Mouse (Mus musculus) kidney, embryonic 16.5 days (tissue): ENCODE data around the gene Rere. TPM values are rescaled to one million over a fixed set of nuclear protein-coding genes. Genes with fewer than 3 reads are reported as not detected.
A peak's percentile ranks its signal among the peaks of the same experiment; 100 is the strongest.
"Not testable (repeated sequence)": the region's sequence is repeated elsewhere in the genome, so short reads cannot be mapped to it uniquely, and the experiment has no call there.

Source experiments
- ATAC-seq: fragments of 200-750 bp; cut with Nextera tagmentation; 2 replicates; pipeline ENCODE4 v1.8.0; 2017; ENCODE audit warnings: moderate TSS enrichment; ENCODE audit not compliant: low FRiP score, low TSS enrichment
- H3K27ac ChIP-seq: fragments of 300-500 bp; sonication (generic); 2 replicates; pipeline ENCODE4 v1.5.1; 2014; ENCODE audit warnings: low read length
- H3K27me3 ChIP-seq: fragments of 300-500 bp; sonication (generic); 2 replicates; pipeline ENCODE4 v1.6.1; 2014; ENCODE audit warnings: low read length, control low read depth, mixed read lengths; ENCODE audit not compliant: insufficient read depth
- H3K36me3 ChIP-seq: fragments of 300-500 bp; sonication (generic); 2 replicates; pipeline ENCODE4 v1.6.1; 2014; ENCODE audit warnings: low read length, control low read depth, mixed read lengths; ENCODE audit not compliant: insufficient read depth
- H3K4me1 ChIP-seq: fragments of 300-500 bp; sonication (generic); 2 replicates; pipeline ENCODE4 v1.6.1; 2014; ENCODE audit warnings: low read length, control low read depth, mixed read lengths; ENCODE audit not compliant: insufficient read depth
- H3K4me2 ChIP-seq: fragments of 300-500 bp; sonication (generic); replicated peaks from 2 replicates; pipeline ENCODE4 v1.6.1; 2014; ENCODE audit warnings: low read depth, low read length
- H3K4me3 ChIP-seq: fragments of 300-500 bp; sonication (generic); 2 replicates; pipeline ENCODE4 v1.5.1; 2014; ENCODE audit warnings: mild to moderate bottlenecking, low read length
- H3K9ac ChIP-seq: fragments of 300-500 bp; sonication (generic); replicated peaks from 2 replicates; pipeline ENCODE4 v1.6.1; 2014; ENCODE audit warnings: low read length
- H3K9me3 ChIP-seq: fragments of 300-500 bp; sonication (generic); 2 replicates; pipeline ENCODE4 v1.6.1; 2016; ENCODE audit warnings: low read length, control low read depth
- WGBS: fragments of 180-500 bp; shearing (Covaris S2); extraction: QIAGEN DNeasy Blood & Tissue Kit; methylation state at CpG from one replicate; pipeline ENCODE4 v1.1.7; 2014; 5-methylcytosine and 5-hydroxymethylcytosine counted together
- polyA plus RNA-seq: library from polyadenylated mRNA; unstranded; fragments of >200 nt; fragmentation: Nextera tagmentation; extraction: Ambion mirVana; gene quantifications from 2 replicates; pipeline ENCODE4 v1.2.1, GENCODE M21; 2015

Rere gene
- polyA plus RNA-seq, 1 experiment from 2014 or later = 30.7 TPM

DNA sequence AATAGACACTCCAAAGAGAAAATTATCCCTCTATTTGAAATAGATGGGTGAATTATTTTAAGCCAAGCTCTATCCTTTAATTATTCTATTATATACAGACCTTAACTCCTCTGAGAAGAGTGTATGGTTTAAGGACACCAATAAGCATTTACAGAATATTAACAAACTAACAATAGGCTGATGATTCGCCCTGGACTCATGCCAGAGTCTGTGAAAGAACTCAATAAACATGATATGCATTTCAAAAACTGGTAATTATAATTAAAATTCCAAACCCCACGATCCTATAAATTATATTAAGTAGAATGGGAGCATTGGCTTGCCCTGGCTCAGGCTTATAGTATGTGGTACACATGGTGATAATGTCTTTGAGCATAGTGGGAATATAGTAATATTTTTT, 1.4 kb upstream of the Rere start:
- H3K36me3 ChIP-seq = no peaks in the 10 kb centered on the region
- 70% methylated on average over 2 of the region's 2 CpGs for WGBS
- H3K4me3 ChIP-seq = no peak overlapping the region
- H3K9ac ChIP-seq = no peak overlapping the region
- no peak overlapping the region for H3K4me2 ChIP-seq
- H3K27ac ChIP-seq = peak overlapping the region; percentile 98; the same call in 1 of the 2 replicates
- no peaks in the 10 kb centered on the region for H3K9me3 ChIP-seq
- no peaks in the 10 kb centered on the region for H3K27me3 ChIP-seq
- no peak for ATAC-seq
- H3K4me1 ChIP-seq = peaks cover 17% of the 10 kb centered on the region

GRCm38 (mm10) chr4:150280459-150280858, 987 bp upstream of the Rere start:
- Histone ChIP-seq H3K36me3 (no peaks in the 10 kb centered on the region), H3K27me3 (no peaks in the 10 kb centered on the region), H3K9me3 (no peaks in the 10 kb centered on the region), H3K9ac (peak overlapping the region; percentile 13), H3K4me1 (peaks cover 18% of the 10 kb centered on the region), H3K4me2 (peak overlapping the region; percentile 67), H3K27ac (peak overlapping the region; percentile 98; the same call in 1 of the 2 replicates), H3K4me3 (peak overlapping the region; percentile 98; the same call in 1 of the 2 replicates)
- no peak for ATAC-seq
- WGBS = 35% methylated on average over 4 of the region's 4 CpGs

GRCm38 (mm10) chr4:150281891-150282630, 615 bp downstream of the Rere start:
- peak overlapping the region; percentile 98 for H3K27ac ChIP-seq
- H3K4me3 ChIP-seq = peak overlapping the region; percentile 98
- peak; percentile 73 for ATAC-seq
- H3K9me3 ChIP-seq = no peaks in the 10 kb centered on the region
- H3K9ac ChIP-seq = peak overlapping the region; percentile 99
- H3K27me3 ChIP-seq = no peaks in the 10 kb centered on the region
- no peaks in the 10 kb centered on the region for H3K36me3 ChIP-seq
- WGBS = 1% methylated on average over 43 of the region's 50 CpGs
- H3K4me1 ChIP-seq = peaks cover 32% of the 10 kb centered on the region
- H3K4me2 ChIP-seq = peak overlapping the region; percentile 56

GRCm38 (mm10) chr4:150282631-150283334, 1.3 kb downstream of the Rere start:
- Histone ChIP-seq H3K27ac (peak overlapping the region; percentile 98), H3K9ac (peak overlapping the region; percentile 99), H3K9me3 (no peaks in the 10 kb centered on the region)

DNA sequence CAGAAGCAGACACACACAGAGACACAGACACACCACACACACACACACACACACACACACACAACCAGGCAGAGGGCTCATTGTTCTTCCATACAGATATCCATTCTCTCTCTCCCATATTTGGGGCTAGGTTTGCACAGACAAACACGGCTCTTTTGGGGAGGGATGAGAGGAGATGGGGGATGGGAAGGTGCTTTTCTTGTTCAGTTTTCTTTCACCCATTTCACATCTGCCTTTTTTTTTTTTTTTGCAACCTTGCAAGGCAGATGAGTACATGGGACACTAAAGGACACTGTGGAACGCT, 1.8 kb downstream of the Rere start:
- H3K4me2 ChIP-seq = peak overlapping the region; percentile 56
- no peak for ATAC-seq
- H3K4me3 ChIP-seq = peak overlapping the region; percentile 98
- no peaks in the 10 kb centered on the region for H3K9me3 ChIP-seq
- WGBS = 21% methylated on average over 2 of the region's 2 CpGs
- H3K36me3 ChIP-seq = no peaks in the 10 kb centered on the region
- peak overlapping the region; percentile 19 for H3K9ac ChIP-seq
- no peaks in the 10 kb centered on the region for H3K27me3 ChIP-seq
- peaks cover 34% of the 10 kb centered on the region for H3K4me1 ChIP-seq
- H3K27ac ChIP-seq = peak overlapping the region; percentile 6; the same call in 1 of the 2 replicates

More at GRCm38 (mm10) chr4:150282631-150283334, 1.3 kb downstream of the Rere start:
- no peaks in the 10 kb centered on the region for H3K27me3 ChIP-seq
- ATAC-seq = no peak
- H3K36me3 ChIP-seq = no peaks in the 10 kb centered on the region
- H3K4me3 ChIP-seq = peak overlapping the region; percentile 98
- 5% methylated on average over 5 of the region's 5 CpGs for WGBS
- peaks cover 33% of the 10 kb centered on the region for H3K4me1 ChIP-seq
- H3K4me2 ChIP-seq = peak overlapping the region; percentile 56

DNA sequence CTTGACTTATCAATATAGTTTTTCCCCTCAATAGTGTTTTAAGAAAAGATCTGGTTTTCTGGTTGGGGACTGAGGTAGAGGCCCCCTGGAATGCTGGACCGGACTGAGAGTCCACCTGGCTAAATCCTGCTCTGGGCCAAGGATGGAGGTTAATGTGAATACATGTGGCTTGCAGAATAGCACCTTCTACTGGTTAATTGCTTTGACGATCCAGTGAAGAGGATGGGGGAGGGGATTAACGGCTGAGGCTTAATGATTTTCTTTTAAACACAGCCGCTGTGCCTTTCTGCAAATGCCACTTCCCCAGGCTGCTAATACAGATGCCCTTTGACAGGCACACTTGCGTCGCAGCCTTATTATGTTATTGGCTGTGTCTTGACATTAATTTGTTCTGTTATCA, 2.5 kb downstream of the Rere start:
- no peak for ATAC-seq
- Histone ChIP-seq H3K9ac (no peak overlapping the region), H3K27me3 (no peaks in the 10 kb centered on the region), H3K9me3 (no peaks in the 10 kb centered on the region), H3K36me3 (no peaks in the 10 kb centered on the region), H3K4me2 (peak overlapping the region; percentile 56), H3K4me1 (peaks cover 37% of the 10 kb centered on the region), H3K27ac (no peak overlapping the region), H3K4me3 (peak overlapping the region; percentile 98; the same call in 1 of the 2 replicates)
- WGBS = 8% methylated on average over 6 of the region's 6 CpGs

DNA sequence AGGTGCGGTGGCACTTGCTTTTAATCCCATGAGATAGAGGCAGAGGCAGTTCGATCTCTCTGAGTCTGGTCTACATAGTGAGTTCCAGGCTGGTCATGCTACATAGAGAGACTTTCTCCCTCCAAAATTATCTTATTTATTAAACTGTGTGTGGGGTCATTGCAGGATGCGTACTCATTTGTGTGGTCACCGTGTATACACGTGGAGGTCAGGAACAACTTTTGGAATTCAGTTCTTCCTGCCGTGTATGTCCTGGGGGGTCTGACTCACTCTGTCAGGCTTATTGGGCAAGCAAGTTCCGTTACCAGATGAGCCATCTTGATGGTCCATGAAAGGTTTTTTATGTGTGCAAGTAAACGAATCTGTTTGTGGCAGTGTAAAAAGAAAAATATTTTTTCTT, 5.5 kb downstream of the Rere start:
- Histone ChIP-seq H3K4me1 (peaks cover 41% of the 10 kb centered on the region), H3K9me3 (0 out of 2 replicates have a peak, but pooled peaks cover 3% of the 10 kb centered on the region), H3K4me3 (no peak overlapping the region), H3K27ac (no peak overlapping the region), H3K27me3 (no peaks in the 10 kb centered on the region), H3K4me2 (no peak overlapping the region), H3K9ac (no peak overlapping the region), H3K36me3 (peaks cover 9% of the 10 kb centered on the region; the same call in 1 of the 2 replicates)
- ATAC-seq = no peak
- 72% methylated on average over 8 of the region's 8 CpGs for WGBS

GRCm38 (mm10) chr4:150287463-150287862, 6.0 kb downstream of the Rere start:
- H3K4me1 ChIP-seq = peaks cover 41% of the 10 kb centered on the region
- WGBS = 42% methylated on average over 1 of the region's 1 CpGs
- not testable (repeated sequence) for H3K9ac ChIP-seq

GRCm38 (mm10) chr4:150291900-150292299, 10.5 kb downstream of the Rere start:
- Histone ChIP-seq H3K27ac (no peak overlapping the region), H3K4me1 (peaks cover 15% of the 10 kb centered on the region), H3K36me3 (peaks cover 9% of the 10 kb centered on the region; the same call in 1 of the 2 replicates), H3K27me3 (no peaks in the 10 kb centered on the region), H3K4me2 (no peak overlapping the region), H3K4me3 (no peak overlapping the region), H3K9ac (no peak overlapping the region), H3K9me3 (0 out of 2 replicates have a peak, but pooled peaks cover 3% of the 10 kb centered on the region)
- ATAC-seq = no peak
- WGBS = 95% methylated on average over 3 of the region's 3 CpGs

More at GRCm38 (mm10) chr4:150287463-150287862, 6.0 kb downstream of the Rere start:
- H3K4me2 ChIP-seq, H3K4me3 ChIP-seq, ATAC-seq, H3K27ac ChIP-seq, H3K36me3 ChIP-seq, H3K9me3 ChIP-seq, H3K27me3 ChIP-seq: not testable (repeated sequence)

GRCm38 (mm10) chr4:150294870-150295269, 13.4 kb downstream of the Rere start:
- ATAC-seq = no peak
- H3K27me3 ChIP-seq = no peaks in the 10 kb centered on the region
- no peak overlapping the region for H3K9ac ChIP-seq
- H3K27ac ChIP-seq = no peak overlapping the region
- H3K4me2 ChIP-seq = no peak overlapping the region
- peaks cover 9% of the 10 kb centered on the region; the same call in 1 of the 2 replicates for H3K36me3 ChIP-seq
- 95% methylated on average over 7 of the region's 7 CpGs for WGBS
- H3K4me3 ChIP-seq = no peak overlapping the region
- H3K4me1 ChIP-seq = peaks cover 2% of the 10 kb centered on the region; the same call in 1 of the 2 replicates
- 0 out of 2 replicates have a peak, but pooled peaks cover 3% of the 10 kb centered on the region for H3K9me3 ChIP-seq
